Mouse (Mus musculus) spleen, adult 2 months (tissue): ENCODE data around the gene Olfr433.
"Not testable (repeated sequence)": the region's sequence is repeated elsewhere in the genome, so short reads cannot be mapped to it uniquely, and the experiment has no call there.

Source experiments
- CTCF ChIP-seq: fragments of 200-500 bp; IDR thresholded peaks from 2 replicates; pipeline ENCODE4 v1.5.1; 2011; ENCODE audit warnings: mild to moderate bottlenecking, inconsistent platforms; ENCODE audit not compliant: insufficient read depth, insufficient read length, insufficient replicate concordance; ENCODE audit errors: extremely low read depth
- POLR2A ChIP-seq: fragments of 200-500 bp; IDR thresholded peaks from 2 replicates; pipeline ENCODE4 v1.6.1; 2011; ENCODE audit warnings: low read depth, low read length, inconsistent platforms

- not testable (repeated sequence) for TF ChIP-seq POLR2A, CTCF
Measured at GRCm38 (mm10) chr1:174048227-174048626, 7.7 kb downstream of the Olfr433 start.
